Mouse (Mus musculus) heart, embryonic 10.5 days (tissue): ENCODE measurements at regions not wholly inside any gene's neighbourhood (a gene's known extent, or its start where the extent isn't known, plus 50 kb on each side); places are given as distances from the start of the nearest gene placed in this dataset.

Experiments used
- DNase-seq: peaks from one replicate; pipeline ENCODE4 v3.0.0-alpha.2; 2017; ENCODE audit warnings: low spot score
- H3K27ac ChIP-seq: fragments of 300-500 bp; sonication (generic); 2 replicates; pipeline ENCODE4 v1.5.1; 2016; ENCODE audit warnings: mild to moderate bottlenecking
- H3K27me3 ChIP-seq: fragments of 300-500 bp; sonication (generic); 2 replicates; pipeline ENCODE4 v1.6.1; 2016; ENCODE audit warnings: mild to moderate bottlenecking; ENCODE audit not compliant: poor library complexity, insufficient read depth, severe bottlenecking
- H3K36me3 ChIP-seq: fragments of 300-500 bp; sonication (generic); 2 replicates; pipeline ENCODE4 v1.6.1; 2016; ENCODE audit warnings: mild to moderate bottlenecking, moderate library complexity
- H3K4me1 ChIP-seq: fragments of 300-500 bp; sonication (generic); 2 replicates; pipeline ENCODE4 v1.6.1; 2016; ENCODE audit warnings: mild to moderate bottlenecking
- H3K4me3 ChIP-seq: fragments of 300-500 bp; sonication (generic); 2 replicates; pipeline ENCODE4 v1.5.1; 2016; ENCODE audit warnings: mild to moderate bottlenecking, moderate library complexity
- H3K9me3 ChIP-seq: fragments of 300-500 bp; sonication (generic); 2 replicates; pipeline ENCODE4 v1.6.1; 2016; ENCODE audit warnings: mild to moderate bottlenecking, moderate library complexity
- WGBS: fragments of 180-500 bp; shearing (Covaris S2); methylation state at CpG from one replicate; pipeline ENCODE4 v1.1.7; 2016; 5-methylcytosine and 5-hydroxymethylcytosine counted together

- Histone ChIP-seq H3K36me3 (no peaks in the 10 kb centered on the region), H3K27ac (no peak overlapping the region), H3K9me3 (no peaks in the 10 kb centered on the region), H3K27me3 (no peaks in the 10 kb centered on the region), H3K4me1 (no peaks in the 10 kb centered on the region), H3K4me3 (no peak overlapping the region)
- WGBS, result 66% methylated on average over 3 of the region's 3 CpGs
- DNase-seq, result peak; percentile 60
Observed at GRCm38 (mm10) chr11:71390616-71391015, 160.1 kb upstream of the Nlrp1b start.

- Histone ChIP-seq H3K9me3 (no peaks in the 10 kb centered on the region), H3K4me3 (no peak overlapping the region), H3K27ac (no peak overlapping the region), H3K36me3 (no peaks in the 10 kb centered on the region), H3K4me1 (no peaks in the 10 kb centered on the region), H3K27me3 (no peaks in the 10 kb centered on the region)
- DNase-seq, result no peak
- 78% methylated on average over 5 of the region's 5 CpGs for WGBS
Observed at GRCm38 (mm10) chr11:71393406-71393805, 162.9 kb upstream of the Nlrp1b start.

- no peak overlapping the region for H3K27ac ChIP-seq
- H3K4me1 ChIP-seq, result no peaks in the 10 kb centered on the region
- no peaks in the 10 kb centered on the region for H3K9me3 ChIP-seq
- 64% methylated on average over 4 of the region's 4 CpGs for WGBS
- no peaks in the 10 kb centered on the region for H3K27me3 ChIP-seq
- no peaks in the 10 kb centered on the region for H3K36me3 ChIP-seq
- peak; percentile 27 for DNase-seq
- no peak overlapping the region for H3K4me3 ChIP-seq
Observed at GRCm38 (mm10) chr11:71395023-71395422, 164.5 kb upstream of the Nlrp1b start.

- no peaks in the 10 kb centered on the region for H3K4me1 ChIP-seq
- no peaks in the 10 kb centered on the region for H3K36me3 ChIP-seq
- H3K9me3 ChIP-seq, result no peaks in the 10 kb centered on the region
- 79% methylated on average over 1 of the region's 1 CpGs for WGBS
- no peak overlapping the region for H3K27ac ChIP-seq
- H3K4me3 ChIP-seq, result no peak overlapping the region
- H3K27me3 ChIP-seq, result no peaks in the 10 kb centered on the region
- DNase-seq, result peak; percentile 54
Observed at GRCm38 (mm10) chr11:71395631-71396030, 165.1 kb upstream of the Nlrp1b start.

- H3K9me3 ChIP-seq, result no peaks in the 10 kb centered on the region
- H3K27ac ChIP-seq, result no peak overlapping the region
- DNase-seq, result no peak
- no peaks in the 10 kb centered on the region for H3K4me1 ChIP-seq
- H3K36me3 ChIP-seq, result no peaks in the 10 kb centered on the region
- H3K27me3 ChIP-seq, result no peaks in the 10 kb centered on the region
- no peak overlapping the region for H3K4me3 ChIP-seq
- 77% methylated on average over 2 of the region's 2 CpGs for WGBS
Observed at GRCm38 (mm10) chr11:71400351-71400750, 169.8 kb upstream of the Nlrp1b start.

- Histone ChIP-seq H3K4me3 (no peak overlapping the region), H3K27ac (no peak overlapping the region), H3K4me1 (no peaks in the 10 kb centered on the region), H3K27me3 (no peaks in the 10 kb centered on the region), H3K9me3 (no peaks in the 10 kb centered on the region), H3K36me3 (no peaks in the 10 kb centered on the region)
- DNase-seq, result no peak
- 85% methylated on average over 2 of the region's 2 CpGs for WGBS
Observed at GRCm38 (mm10) chr11:71401411-71402276, 171.1 kb upstream of the Nlrp1b start.

GRCm38 (mm10) chr11:71404361-71404760, 173.8 kb upstream of the Nlrp1b start:
- H3K27ac ChIP-seq, result no peak overlapping the region
- no peaks in the 10 kb centered on the region for H3K4me1 ChIP-seq
- H3K27me3 ChIP-seq, result no peaks in the 10 kb centered on the region
- DNase-seq, result no peak
- no peak overlapping the region for H3K4me3 ChIP-seq
- 78% methylated on average over 3 of the region's 3 CpGs for WGBS
- H3K36me3 ChIP-seq, result no peaks in the 10 kb centered on the region
- no peaks in the 10 kb centered on the region for H3K9me3 ChIP-seq

- no peak for DNase-seq
- H3K27ac ChIP-seq, result no peak overlapping the region
- H3K27me3 ChIP-seq, result no peaks in the 10 kb centered on the region
- WGBS, result 63% methylated on average over 6 of the region's 6 CpGs
- H3K4me1 ChIP-seq, result no peaks in the 10 kb centered on the region
- no peaks in the 10 kb centered on the region for H3K36me3 ChIP-seq
- no peaks in the 10 kb centered on the region for H3K9me3 ChIP-seq
- H3K4me3 ChIP-seq, result no peak overlapping the region
Observed at GRCm38 (mm10) chr11:71407043-71407442, 176.5 kb upstream of the Nlrp1b start.

- H3K36me3 ChIP-seq, result no peaks in the 10 kb centered on the region
- no peak overlapping the region for H3K27ac ChIP-seq
- WGBS, result 83% methylated on average over 6 of the region's 6 CpGs
- DNase-seq, result no peak
- H3K27me3 ChIP-seq, result no peaks in the 10 kb centered on the region
- H3K4me1 ChIP-seq, result no peaks in the 10 kb centered on the region
- H3K9me3 ChIP-seq, result no peaks in the 10 kb centered on the region
- no peak overlapping the region for H3K4me3 ChIP-seq
Observed at GRCm38 (mm10) chr11:71409211-71409765, 178.8 kb upstream of the Nlrp1b start.

GRCm38 (mm10) chr11:71410582-71410981, 180.0 kb upstream of the Nlrp1b start:
- H3K27ac ChIP-seq, result no peak overlapping the region
- H3K36me3 ChIP-seq, result no peaks in the 10 kb centered on the region
- no peak overlapping the region for H3K4me3 ChIP-seq
- 80% methylated on average over 3 of the region's 3 CpGs for WGBS
- no peaks in the 10 kb centered on the region for H3K27me3 ChIP-seq
- H3K4me1 ChIP-seq, result no peaks in the 10 kb centered on the region
- H3K9me3 ChIP-seq, result no peaks in the 10 kb centered on the region
- no peak for DNase-seq

GRCm38 (mm10) chr11:71411958-71412357, 181.4 kb upstream of the Nlrp1b start:
- Histone ChIP-seq H3K4me3 (no peak overlapping the region), H3K4me1 (no peaks in the 10 kb centered on the region), H3K9me3 (no peaks in the 10 kb centered on the region), H3K27me3 (no peaks in the 10 kb centered on the region), H3K36me3 (no peaks in the 10 kb centered on the region), H3K27ac (no peak overlapping the region)
- 57% methylated on average over 1 of the region's 1 CpGs for WGBS
- DNase-seq, result no peak

- H3K36me3 ChIP-seq, result no peaks in the 10 kb centered on the region
- no peaks in the 10 kb centered on the region for H3K4me1 ChIP-seq
- WGBS, result 79% methylated on average over 9 of the region's 9 CpGs
- DNase-seq, result no peak
- no peak overlapping the region for H3K4me3 ChIP-seq
- H3K9me3 ChIP-seq, result no peaks in the 10 kb centered on the region
- H3K27me3 ChIP-seq, result no peaks in the 10 kb centered on the region
- no peak overlapping the region for H3K27ac ChIP-seq
Observed at GRCm38 (mm10) chr11:71414403-71415140, 184.0 kb upstream of the Nlrp1b start.

- Histone ChIP-seq H3K36me3 (no peaks in the 10 kb centered on the region), H3K27ac (no peak overlapping the region)
- 50% methylated on average over 3 of the region's 3 CpGs for WGBS
Observed at GRCm38 (mm10) chr11:71415451-71415850, 184.9 kb upstream of the Nlrp1b start.

More at GRCm38 (mm10) chr11:71415451-71415850, 184.9 kb upstream of the Nlrp1b start:
- Histone ChIP-seq H3K27me3 (no peaks in the 10 kb centered on the region), H3K4me1 (no peaks in the 10 kb centered on the region), H3K4me3 (no peak overlapping the region), H3K9me3 (no peaks in the 10 kb centered on the region)
- no peak for DNase-seq
